Mouse (Mus musculus) forebrain, embryonic 10.5 days (tissue): ENCODE results near the gene Cdkal1. TPM values are rescaled to one million over a fixed set of nuclear protein-coding genes. Genes with fewer than 3 reads are reported as not detected.

ENCODE experiments used
- DNase-seq: peaks from one replicate; pipeline ENCODE4 v3.0.0-alpha.2; 2017; ENCODE audit warnings: low spot score; ENCODE audit errors: extremely low spot score
- H3K27ac ChIP-seq: fragments of 300-500 bp; sonication (generic); 2 replicates; pipeline ENCODE4 v1.5.1; 2016; ENCODE audit warnings: mild to moderate bottlenecking
- H3K27me3 ChIP-seq: fragments of 300-500 bp; sonication (generic); 2 replicates; pipeline ENCODE4 v1.6.1; 2016; ENCODE audit warnings: mild to moderate bottlenecking; ENCODE audit not compliant: poor library complexity, severe bottlenecking
- H3K36me3 ChIP-seq: fragments of 300-500 bp; sonication (generic); replicated peaks from 2 replicates; pipeline ENCODE4 v1.6.1; 2016; ENCODE audit warnings: mild to moderate bottlenecking, moderate library complexity
- H3K4me1 ChIP-seq: fragments of 300-500 bp; sonication (generic); 2 replicates; pipeline ENCODE4 v1.6.1; 2016
- H3K4me3 ChIP-seq: fragments of 300-500 bp; sonication (generic); 2 replicates; pipeline ENCODE4 v1.5.1; 2016; ENCODE audit warnings: mild to moderate bottlenecking, moderate library complexity
- H3K9me3 ChIP-seq: fragments of 300-500 bp; sonication (generic); 2 replicates; pipeline ENCODE4 v1.6.1; 2016; ENCODE audit warnings: mild to moderate bottlenecking, moderate library complexity
- WGBS: fragments of 180-500 bp; shearing (Covaris S2); methylation state at CpG from one replicate; pipeline ENCODE4 v1.1.7; 2016; 5-methylcytosine and 5-hydroxymethylcytosine counted together
- polyA plus RNA-seq: library from polyadenylated mRNA; unstranded; fragments of >200 nt; fragmentation: Nextera tagmentation; extraction: Ambion mirVana; gene quantifications from 2 replicates; pipeline ENCODE4 v1.2.1, GENCODE M21; 2016

The Cdkal1 gene
- polyA plus RNA-seq, 1 experiment from 2014 or later = 34.3 TPM

GRCm38 (mm10) chr13:29805296-29805695, 50.2 kb downstream of the Cdkal1 start:
- Histone ChIP-seq H3K4me1 (peaks cover 9% of the 10 kb centered on the region), H3K4me3 (no peak overlapping the region), H3K27ac (no peak overlapping the region), H3K9me3 (no peaks in the 10 kb centered on the region), H3K36me3 (no peaks in the 10 kb centered on the region), H3K27me3 (no peaks in the 10 kb centered on the region)
- WGBS = 95% methylated on average over 1 of the region's 1 CpGs
- DNase-seq = no peak

DNA sequence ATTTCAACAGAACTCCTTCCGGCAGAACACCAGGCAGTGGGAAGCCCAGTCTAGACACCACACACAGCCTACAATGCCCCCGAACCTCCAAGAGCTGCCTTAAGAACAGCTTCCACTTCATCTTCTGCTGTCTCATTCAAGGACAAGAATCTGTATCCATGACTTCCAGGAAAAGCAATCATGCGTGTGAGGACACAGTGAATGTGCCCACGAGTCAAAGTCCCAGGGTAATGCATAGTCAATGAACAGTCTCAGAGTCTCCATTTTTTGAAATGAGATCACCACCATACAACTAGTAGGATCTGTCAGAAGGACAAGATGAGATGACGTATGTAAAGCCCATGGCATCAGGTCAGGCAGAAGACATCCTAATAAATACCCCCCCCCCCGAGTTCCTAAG, 51.4 kb downstream of the Cdkal1 start:
- Histone ChIP-seq H3K27me3 (no peaks in the 10 kb centered on the region), H3K27ac (no peak overlapping the region), H3K36me3 (no peaks in the 10 kb centered on the region), H3K4me3 (no peak overlapping the region), H3K9me3 (no peaks in the 10 kb centered on the region), H3K4me1 (peaks cover 6% of the 10 kb centered on the region)
- 90% methylated on average over 6 of the region's 6 CpGs for WGBS
- no peak for DNase-seq

DNA sequence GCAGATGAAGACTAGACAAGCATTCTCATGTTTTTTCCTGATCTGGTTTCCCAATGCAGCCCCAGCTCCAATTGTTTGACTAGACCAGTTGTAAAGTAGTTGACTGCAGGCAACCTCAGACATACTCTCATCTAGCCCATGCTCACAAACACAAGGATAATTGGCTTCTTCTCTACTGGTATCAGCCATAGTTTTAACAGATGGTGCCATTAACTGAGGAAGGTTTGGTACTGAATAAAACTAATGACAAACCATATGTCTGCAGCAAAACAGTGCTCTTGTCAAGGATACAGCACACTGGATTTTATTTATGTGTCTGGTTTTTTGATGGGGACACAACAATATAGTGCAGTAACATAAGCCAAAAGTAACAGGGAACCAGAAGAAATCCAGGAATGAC, 52.8 kb downstream of the Cdkal1 start:
- H3K27ac ChIP-seq = no peak overlapping the region
- H3K4me3 ChIP-seq = no peak overlapping the region
- no peaks in the 10 kb centered on the region for H3K27me3 ChIP-seq
- DNase-seq = no peak
- H3K36me3 ChIP-seq = no peaks in the 10 kb centered on the region
- H3K9me3 ChIP-seq = no peaks in the 10 kb centered on the region
- peaks cover 6% of the 10 kb centered on the region for H3K4me1 ChIP-seq

DNA sequence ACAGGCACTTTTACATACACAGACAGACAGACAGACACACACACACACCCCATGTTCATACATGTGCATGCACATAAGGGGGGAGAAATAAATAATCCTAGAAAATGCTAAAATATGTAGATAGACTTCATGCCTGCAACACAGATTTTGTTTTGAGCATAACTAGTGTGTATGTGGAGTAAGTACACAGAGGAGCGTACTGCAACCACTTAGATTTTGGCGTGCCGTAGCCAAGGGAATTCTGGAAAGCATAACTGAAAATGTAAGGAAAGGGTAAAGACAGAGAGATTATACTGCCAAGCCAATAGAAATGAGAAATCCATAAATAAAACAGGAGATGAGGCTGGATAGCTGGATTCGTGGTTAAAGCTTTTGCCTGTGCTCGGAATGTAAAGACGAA, 55.4 kb downstream of the Cdkal1 start:
- H3K27ac ChIP-seq = no peak overlapping the region
- no peak for DNase-seq
- no peaks in the 10 kb centered on the region for H3K27me3 ChIP-seq
- H3K9me3 ChIP-seq = no peaks in the 10 kb centered on the region
- no peak overlapping the region for H3K4me3 ChIP-seq
- no peaks in the 10 kb centered on the region for H3K4me1 ChIP-seq
- 98% methylated on average over 6 of the region's 6 CpGs for WGBS
- H3K36me3 ChIP-seq = no peaks in the 10 kb centered on the region

- Histone ChIP-seq H3K27ac (no peak overlapping the region), H3K4me3 (no peak overlapping the region), H3K4me1 (no peaks in the 10 kb centered on the region), H3K9me3 (0 out of 2 replicates have a peak, but pooled peaks cover 4% of the 10 kb centered on the region), H3K36me3 (no peaks in the 10 kb centered on the region), H3K27me3 (no peaks in the 10 kb centered on the region)
- 71% methylated on average over 4 of the region's 4 CpGs for WGBS
- DNase-seq = no peak
Observed at GRCm38 (mm10) chr13:29792112-29792511, 63.4 kb downstream of the Cdkal1 start.

GRCm38 (mm10) chr13:29791439-29791838, 64.0 kb downstream of the Cdkal1 start:
- H3K27ac ChIP-seq = no peak overlapping the region
- H3K36me3 ChIP-seq = no peaks in the 10 kb centered on the region
- WGBS = 90% methylated on average over 6 of the region's 6 CpGs
- H3K9me3 ChIP-seq = 0 out of 2 replicates have a peak, but pooled peaks cover 4% of the 10 kb centered on the region
- H3K4me1 ChIP-seq = no peaks in the 10 kb centered on the region
- no peak for DNase-seq
- H3K4me3 ChIP-seq = no peak overlapping the region
- H3K27me3 ChIP-seq = no peaks in the 10 kb centered on the region

- H3K36me3 ChIP-seq = no peaks in the 10 kb centered on the region
- no peak for DNase-seq
- H3K27me3 ChIP-seq = no peaks in the 10 kb centered on the region
- WGBS = 93% methylated on average over 3 of the region's 3 CpGs
- H3K27ac ChIP-seq = no peak overlapping the region
- 0 out of 2 replicates have a peak, but pooled peaks cover 4% of the 10 kb centered on the region for H3K9me3 ChIP-seq
- H3K4me1 ChIP-seq = no peaks in the 10 kb centered on the region
- H3K4me3 ChIP-seq = no peak overlapping the region
Observed at GRCm38 (mm10) chr13:29786984-29787383, 68.5 kb downstream of the Cdkal1 start.

- Histone ChIP-seq H3K4me3 (no peak overlapping the region), H3K27ac (no peak overlapping the region), H3K9me3 (0 out of 2 replicates have a peak, but pooled peaks cover 4% of the 10 kb centered on the region), H3K27me3 (no peaks in the 10 kb centered on the region), H3K4me1 (peaks cover 5% of the 10 kb centered on the region; the same call in 1 of the 2 replicates), H3K36me3 (no peaks in the 10 kb centered on the region)
- no peak for DNase-seq
- WGBS = 91% methylated on average over 4 of the region's 4 CpGs
Observed at GRCm38 (mm10) chr13:29784894-29785293, 70.6 kb downstream of the Cdkal1 start.

GRCm38 (mm10) chr13:29781332-29781731, 74.1 kb downstream of the Cdkal1 start:
- Histone ChIP-seq H3K27ac (no peak overlapping the region), H3K4me1 (peaks cover 5% of the 10 kb centered on the region; the same call in 1 of the 2 replicates), H3K36me3 (no peaks in the 10 kb centered on the region), H3K4me3 (no peak overlapping the region), H3K27me3 (no peaks in the 10 kb centered on the region), H3K9me3 (no peaks in the 10 kb centered on the region)
- WGBS = 94% methylated on average over 4 of the region's 4 CpGs
- no peak for DNase-seq

DNA sequence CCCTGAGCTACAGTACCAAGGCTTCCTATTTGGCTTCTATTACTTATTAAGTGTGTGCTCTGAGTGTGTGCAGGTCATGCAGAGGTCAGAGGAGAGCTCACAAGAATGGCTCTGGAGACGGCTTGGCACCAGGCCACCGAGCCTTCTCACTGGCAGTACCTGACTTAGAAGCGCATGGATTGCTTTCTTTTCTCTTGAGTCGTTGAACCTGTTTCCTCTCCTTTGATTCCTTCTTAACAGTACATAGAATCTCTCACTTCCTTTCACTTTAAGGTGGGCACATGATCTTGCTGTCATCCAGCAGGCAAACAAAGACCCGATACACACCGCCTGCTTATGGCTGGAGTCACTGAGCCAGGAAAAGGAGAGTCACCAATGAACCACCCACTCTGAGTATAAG, 74.8 kb downstream of the Cdkal1 start:
- 73% methylated on average over 6 of the region's 6 CpGs for WGBS
- Histone ChIP-seq H3K27ac (no peak overlapping the region), H3K4me3 (no peak overlapping the region), H3K27me3 (no peaks in the 10 kb centered on the region), H3K4me1 (peaks cover 10% of the 10 kb centered on the region), H3K36me3 (no peaks in the 10 kb centered on the region), H3K9me3 (no peaks in the 10 kb centered on the region)
- DNase-seq = no peak

DNA sequence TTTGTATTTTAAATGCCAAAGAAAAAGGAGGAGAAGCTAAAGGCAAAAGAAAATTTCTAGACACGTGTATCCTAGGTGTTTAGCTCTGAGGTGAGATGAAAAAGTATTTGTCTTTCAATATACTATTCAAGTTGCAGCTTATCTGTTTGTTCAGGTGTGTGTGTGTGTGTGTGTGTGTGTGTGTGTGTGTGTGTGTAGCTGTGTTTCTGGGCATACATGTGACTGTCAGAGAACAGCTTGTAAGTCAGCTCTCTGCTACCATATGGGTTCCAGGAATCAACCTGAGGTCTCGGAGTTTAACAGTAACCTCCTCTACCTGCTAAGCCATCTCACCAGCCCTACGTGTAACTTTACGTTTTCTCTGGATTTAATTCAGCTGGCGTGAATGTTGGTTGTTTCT, 76.0 kb downstream of the Cdkal1 start:
- Histone ChIP-seq H3K4me3 (no peak overlapping the region), H3K4me1 (peaks cover 15% of the 10 kb centered on the region)
- WGBS = 94% methylated on average over 5 of the region's 5 CpGs

DNA sequence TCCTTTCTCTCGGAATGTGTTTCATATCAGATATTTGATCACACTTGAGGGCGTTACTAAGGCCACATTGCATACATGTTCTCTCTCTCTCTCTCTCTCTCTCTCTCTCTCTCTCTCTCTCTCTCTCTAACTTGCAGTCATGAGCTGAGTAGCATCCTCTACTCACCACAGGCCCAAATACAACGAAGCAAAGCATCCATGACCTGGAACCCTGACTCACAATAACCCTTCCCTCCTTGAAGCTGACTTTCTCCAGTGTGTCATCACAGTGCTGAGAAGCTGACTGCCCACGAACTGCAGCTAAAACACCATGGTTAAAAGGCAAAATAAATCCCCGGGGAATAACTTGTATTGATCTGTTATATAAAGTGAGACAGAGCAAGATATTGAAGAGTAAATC, 76.4 kb downstream of the Cdkal1 start:
- no peaks in the 10 kb centered on the region for H3K27me3 ChIP-seq
- peaks cover 18% of the 10 kb centered on the region for H3K4me1 ChIP-seq
- no peak overlapping the region for H3K4me3 ChIP-seq
- H3K9me3 ChIP-seq = no peaks in the 10 kb centered on the region
- H3K36me3 ChIP-seq = no peaks in the 10 kb centered on the region
- no peak overlapping the region for H3K27ac ChIP-seq
- WGBS = 83% methylated on average over 5 of the region's 5 CpGs
- DNase-seq = no peak

More for the DNA sequence above, 76.0 kb downstream of the Cdkal1 start:
- no peak for DNase-seq
- no peak overlapping the region for H3K27ac ChIP-seq
- no peaks in the 10 kb centered on the region for H3K27me3 ChIP-seq
- no peaks in the 10 kb centered on the region for H3K9me3 ChIP-seq
- no peaks in the 10 kb centered on the region for H3K36me3 ChIP-seq

DNA sequence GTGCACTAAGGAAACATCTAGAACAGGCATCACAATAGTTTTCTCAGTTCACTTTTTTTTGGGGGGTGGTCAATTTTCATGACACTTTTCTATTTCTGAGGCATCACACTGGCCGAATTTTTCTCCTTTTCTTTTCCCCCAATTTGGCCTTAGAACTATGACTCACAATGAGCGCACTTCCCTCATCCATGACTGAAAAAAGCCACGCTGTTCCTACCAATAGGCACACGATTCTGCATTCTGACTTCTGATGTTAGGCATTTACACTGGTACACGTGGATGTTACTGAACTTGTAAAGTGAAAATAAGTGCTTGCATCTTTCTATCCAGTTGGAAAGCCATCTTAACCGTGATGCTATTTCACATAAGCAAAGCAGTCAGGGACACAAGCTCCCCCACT, 77.3 kb downstream of the Cdkal1 start:
- Histone ChIP-seq H3K4me3 (no peak overlapping the region), H3K4me1 (peaks cover 24% of the 10 kb centered on the region), H3K27me3 (no peaks in the 10 kb centered on the region), H3K27ac (no peak overlapping the region), H3K9me3 (no peaks in the 10 kb centered on the region), H3K36me3 (no peaks in the 10 kb centered on the region)
- no peak for DNase-seq
- WGBS = 91% methylated on average over 6 of the region's 6 CpGs

DNA sequence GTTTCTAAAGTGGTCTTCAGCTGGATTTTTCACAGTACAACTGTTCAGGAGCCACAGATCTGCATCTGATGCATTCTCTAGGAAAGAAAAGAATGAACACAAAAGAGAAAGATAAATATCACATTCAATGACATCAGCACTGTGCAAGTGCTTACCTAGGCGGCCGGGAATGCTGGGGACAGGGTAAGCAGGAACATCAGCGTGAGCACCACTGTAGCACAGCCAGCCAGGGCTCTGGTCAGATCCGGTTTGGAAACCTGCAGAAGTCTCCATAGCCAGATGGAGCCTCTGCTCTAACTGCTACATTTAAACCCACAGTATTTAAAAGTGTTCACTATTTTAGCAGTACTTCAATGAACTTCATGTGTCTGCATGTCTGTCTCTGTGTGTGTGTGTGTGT, 78.2 kb downstream of the Cdkal1 start:
- Histone ChIP-seq H3K4me1 (peaks cover 30% of the 10 kb centered on the region), H3K36me3 (no peaks in the 10 kb centered on the region), H3K27ac (no peak overlapping the region), H3K4me3 (no peak overlapping the region), H3K27me3 (no peaks in the 10 kb centered on the region), H3K9me3 (no peaks in the 10 kb centered on the region)
- 89% methylated on average over 4 of the region's 4 CpGs for WGBS
- DNase-seq = no peak
